Mouse (Mus musculus): ENCODE measurements around the gene Hacl1. TPM values are rescaled to one million over a fixed set of nuclear protein-coding genes. Genes with fewer than 3 reads are reported as not detected.
A peak's percentile ranks its signal among the peaks of the same experiment; 100 is the strongest.

Hacl1 gene
- polyA plus RNA-seq, 1 experiment from 2014 or later, result 20.6 TPM

GRCm38 (mm10) chr14:31664100-31664902, 23.2 kb upstream of the Hacl1 start:
- peaks cover 2% of the 10 kb centered on the region; the same call in 1 of the 2 replicates for H3K36me3 ChIP-seq (ENCODE audit: control insufficient read depth, insufficient read depth, low read length)
- H3K4me3 ChIP-seq (ENCODE audit: low read length), result no peak overlapping the region
- H3K27ac ChIP-seq (ENCODE audit: low read depth, low read length), result no peak overlapping the region
- H3K9me3 ChIP-seq (ENCODE audit: control insufficient read depth, low read length), result no peaks in the 10 kb centered on the region
- H3K9ac ChIP-seq (ENCODE audit: low read depth, low read length), result no peak overlapping the region
- ATAC-seq (ENCODE audit: low FRiP score, low TSS enrichment), result no peak
- H3K4me2 ChIP-seq (replicated peaks; ENCODE audit: low read depth, low read length), result no peak overlapping the region
- WGBS, result 72% methylated on average over 18 of the region's 18 CpGs
- no peaks in the 10 kb centered on the region for H3K27me3 ChIP-seq (ENCODE audit: control insufficient read depth, insufficient read depth, low read length)
- H3K4me1 ChIP-seq (ENCODE audit: control insufficient read depth, insufficient read depth, low read length), result peaks cover 27% of the 10 kb centered on the region

DNA sequence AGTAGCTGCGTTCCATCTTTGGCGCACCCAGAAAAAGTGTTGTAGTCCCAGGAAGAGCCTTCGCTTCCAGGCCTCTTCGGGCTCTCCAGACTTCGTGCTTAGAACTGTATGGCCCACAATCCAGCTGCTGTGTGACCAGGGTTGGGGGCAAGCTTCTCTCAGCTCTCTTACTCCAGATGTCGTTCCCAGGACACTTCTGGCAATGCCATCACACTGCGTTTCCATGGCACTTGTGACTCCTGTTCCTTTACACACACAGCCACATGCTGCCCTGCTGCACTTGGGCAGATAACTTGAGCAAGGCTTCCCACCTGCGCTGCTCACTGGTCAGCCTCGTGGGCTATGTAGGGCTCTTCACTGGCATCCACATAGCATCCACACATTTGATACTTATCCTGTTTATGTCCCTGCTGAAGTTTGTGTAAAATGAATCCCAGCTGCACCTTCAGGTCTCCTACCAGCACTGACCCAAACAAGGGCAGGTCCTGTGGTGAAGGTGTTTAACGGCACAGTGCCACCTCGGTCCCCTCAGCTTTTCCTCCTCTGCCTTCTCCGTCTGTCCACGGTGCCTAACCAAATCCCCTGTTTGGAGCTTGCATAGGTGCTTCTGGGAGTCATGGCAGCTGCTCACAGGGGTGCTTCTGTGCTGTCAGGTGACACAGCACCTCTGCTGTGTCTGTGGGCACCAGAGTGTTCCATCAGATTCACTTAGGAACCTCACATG, 22.5 kb upstream of the Hacl1 start:
- H3K4me3 ChIP-seq (ENCODE audit: low read length), result no peak overlapping the region
- no peaks in the 10 kb centered on the region for H3K9me3 ChIP-seq (ENCODE audit: control insufficient read depth, low read length)
- H3K4me2 ChIP-seq (replicated peaks; ENCODE audit: low read depth, low read length), result no peak overlapping the region
- no peak overlapping the region for H3K9ac ChIP-seq (ENCODE audit: low read depth, low read length)
- H3K27me3 ChIP-seq (ENCODE audit: control insufficient read depth, insufficient read depth, low read length), result no peaks in the 10 kb centered on the region
- peaks cover 30% of the 10 kb centered on the region for H3K4me1 ChIP-seq (ENCODE audit: control insufficient read depth, insufficient read depth, low read length)
- WGBS, result 90% methylated on average over 13 of the region's 13 CpGs
- no peak for ATAC-seq (ENCODE audit: low FRiP score, low TSS enrichment)
- H3K27ac ChIP-seq (ENCODE audit: low read depth, low read length), result peak overlapping the region; percentile 99; the same call in 1 of the 2 replicates
- H3K36me3 ChIP-seq (ENCODE audit: control insufficient read depth, insufficient read depth, low read length), result peaks cover 2% of the 10 kb centered on the region; the same call in 1 of the 2 replicates

DNA sequence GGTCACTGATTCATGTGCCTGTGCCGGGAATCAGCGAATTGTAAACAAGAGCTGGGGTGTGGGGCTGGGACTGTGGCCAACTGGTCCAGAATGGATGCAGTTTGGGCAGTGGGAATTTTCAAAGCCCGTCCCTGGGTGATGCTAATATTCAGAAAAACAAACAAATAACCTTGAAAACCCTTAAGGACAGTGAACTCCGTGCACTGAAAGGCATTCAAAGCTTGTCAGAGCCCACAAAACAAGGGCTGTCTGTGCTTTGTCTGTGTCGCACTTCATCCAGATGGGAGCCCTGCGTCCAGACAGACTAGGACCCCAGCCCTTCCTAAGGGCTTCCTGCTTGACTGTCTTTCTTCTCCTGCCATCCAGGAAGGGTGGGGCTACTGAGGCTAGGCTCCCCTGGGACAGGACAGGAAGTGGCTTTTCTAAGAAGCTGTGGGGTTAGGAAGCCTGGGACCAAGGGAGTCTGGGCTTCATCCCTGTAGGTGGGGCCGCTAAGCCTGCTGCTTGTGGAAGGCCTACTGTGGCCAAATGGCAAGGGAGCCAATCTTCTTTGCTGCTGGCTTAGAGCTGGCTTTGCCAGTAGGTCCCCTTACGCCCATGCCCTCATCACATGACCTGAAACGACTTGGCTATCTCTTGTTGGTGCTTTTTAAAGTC, 21.6 kb upstream of the Hacl1 start:
- peaks cover 2% of the 10 kb centered on the region; the same call in 1 of the 2 replicates for H3K36me3 ChIP-seq (ENCODE audit: control insufficient read depth, insufficient read depth, low read length)
- peak overlapping the region; percentile 99 for H3K27ac ChIP-seq (ENCODE audit: low read depth, low read length)
- peak overlapping the region; percentile 67 for H3K9ac ChIP-seq (ENCODE audit: low read depth, low read length)
- peaks cover 30% of the 10 kb centered on the region for H3K4me1 ChIP-seq (ENCODE audit: control insufficient read depth, insufficient read depth, low read length)
- peak; percentile 44 for ATAC-seq (ENCODE audit: low FRiP score, low TSS enrichment)
- no peaks in the 10 kb centered on the region for H3K9me3 ChIP-seq (ENCODE audit: control insufficient read depth, low read length)
- 26% methylated on average over 9 of the region's 9 CpGs for WGBS
- H3K27me3 ChIP-seq (ENCODE audit: control insufficient read depth, insufficient read depth, low read length), result no peaks in the 10 kb centered on the region
- peak overlapping the region; percentile 39; the same call in 1 of the 2 replicates for H3K4me3 ChIP-seq (ENCODE audit: low read length)
- H3K4me2 ChIP-seq (replicated peaks; ENCODE audit: low read depth, low read length), result peak overlapping the region; percentile 76

- ATAC-seq (ENCODE audit: low FRiP score, low TSS enrichment), result peak; percentile 90
- 2% methylated on average over 44 of the region's 44 CpGs for WGBS
- H3K9ac ChIP-seq (ENCODE audit: low read depth, low read length), result peak overlapping the region; percentile 67
- H3K4me3 ChIP-seq (ENCODE audit: low read length), result peak overlapping the region; percentile 39
- no peaks in the 10 kb centered on the region for H3K9me3 ChIP-seq (ENCODE audit: control insufficient read depth, low read length)
- no peaks in the 10 kb centered on the region for H3K27me3 ChIP-seq (ENCODE audit: control insufficient read depth, insufficient read depth, low read length)
- peak overlapping the region; percentile 76 for H3K4me2 ChIP-seq (replicated peaks; ENCODE audit: low read depth, low read length)
- no peaks in the 10 kb centered on the region; the same call in 1 of the 2 replicates for H3K36me3 ChIP-seq (ENCODE audit: control insufficient read depth, insufficient read depth, low read length)
- H3K27ac ChIP-seq (ENCODE audit: low read depth, low read length), result peak overlapping the region; percentile 99
- peaks cover 34% of the 10 kb centered on the region for H3K4me1 ChIP-seq (ENCODE audit: control insufficient read depth, insufficient read depth, low read length)
Observed at GRCm38 (mm10) chr14:31661671-31662554, 20.8 kb upstream of the Hacl1 start.

- peak overlapping the region; percentile 62; the same call in 1 of the 2 replicates for H3K27ac ChIP-seq (ENCODE audit: low read depth, low read length)
- no peak overlapping the region for H3K4me2 ChIP-seq (replicated peaks; ENCODE audit: low read depth, low read length)
- H3K36me3 ChIP-seq (ENCODE audit: control insufficient read depth, insufficient read depth, low read length), result no peaks in the 10 kb centered on the region
- peaks cover 34% of the 10 kb centered on the region for H3K4me1 ChIP-seq (ENCODE audit: control insufficient read depth, insufficient read depth, low read length)
- no peaks in the 10 kb centered on the region for H3K27me3 ChIP-seq (ENCODE audit: control insufficient read depth, insufficient read depth, low read length)
- ATAC-seq (ENCODE audit: low FRiP score, low TSS enrichment), result no peak
- H3K9ac ChIP-seq (ENCODE audit: low read depth, low read length), result no peak overlapping the region
- H3K4me3 ChIP-seq (ENCODE audit: low read length), result no peak overlapping the region
- H3K9me3 ChIP-seq (ENCODE audit: control insufficient read depth, low read length), result no peaks in the 10 kb centered on the region
- whole genome bisulfite sequencing, result 66% methylated on average over 7 of the region's 7 CpGs
Observed at GRCm38 (mm10) chr14:31660312-31661093, 19.4 kb upstream of the Hacl1 start.

- Histone ChIP-seq H3K4me3 (ENCODE audit: low read length) (no peak overlapping the region), H3K4me2 (replicated peaks; ENCODE audit: low read depth, low read length) (no peak overlapping the region), H3K27me3 (ENCODE audit: control insufficient read depth, insufficient read depth, low read length) (no peaks in the 10 kb centered on the region), H3K27ac (ENCODE audit: low read depth, low read length) (peak overlapping the region; percentile 65; the same call in 1 of the 2 replicates), H3K36me3 (ENCODE audit: control insufficient read depth, insufficient read depth, low read length) (no peaks in the 10 kb centered on the region), H3K9ac (ENCODE audit: low read depth, low read length) (no peak overlapping the region), H3K9me3 (ENCODE audit: control insufficient read depth, low read length) (no peaks in the 10 kb centered on the region), H3K4me1 (ENCODE audit: control insufficient read depth, insufficient read depth, low read length) (peaks cover 34% of the 10 kb centered on the region)
- no peak for ATAC-seq (ENCODE audit: low FRiP score, low TSS enrichment)
- WGBS, result 44% methylated on average over 10 of the region's 10 CpGs
Observed at GRCm38 (mm10) chr14:31659501-31660181, 18.6 kb upstream of the Hacl1 start.

DNA sequence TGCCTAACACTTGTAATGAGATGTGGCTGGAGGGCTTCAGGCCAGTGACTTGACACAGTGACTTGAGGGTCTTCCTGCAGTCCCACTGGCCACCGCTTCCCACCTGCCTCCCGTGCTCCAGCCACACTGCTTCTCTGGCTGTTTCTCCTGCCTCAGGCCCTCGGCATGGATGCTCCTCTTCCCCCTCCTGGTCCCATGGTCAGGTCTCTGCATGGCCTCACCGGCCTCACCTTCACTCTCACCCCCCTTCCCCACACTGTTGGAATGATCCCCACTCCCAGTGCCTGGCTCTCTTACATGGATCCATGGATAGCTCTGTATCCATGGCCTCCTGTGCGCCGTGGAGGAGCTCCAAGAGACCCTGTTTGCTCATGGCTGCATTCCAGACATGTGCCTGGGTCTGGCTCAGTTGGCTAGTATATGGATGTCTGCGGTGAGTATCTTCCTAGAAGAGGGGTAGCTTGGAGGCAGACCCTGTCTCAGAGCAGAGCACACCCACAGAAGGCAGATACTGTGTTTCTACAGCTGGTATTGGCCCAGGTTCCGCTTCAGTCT, 17.1 kb upstream of the Hacl1 start:
- Histone ChIP-seq H3K4me3 (ENCODE audit: low read length) (no peak overlapping the region), H3K4me1 (ENCODE audit: control insufficient read depth, insufficient read depth, low read length) (peaks cover 33% of the 10 kb centered on the region), H3K27ac (ENCODE audit: low read depth, low read length) (no peak overlapping the region), H3K4me2 (replicated peaks; ENCODE audit: low read depth, low read length) (no peak overlapping the region), H3K9me3 (ENCODE audit: control insufficient read depth, low read length) (no peaks in the 10 kb centered on the region), H3K9ac (ENCODE audit: low read depth, low read length) (no peak overlapping the region), H3K27me3 (ENCODE audit: control insufficient read depth, insufficient read depth, low read length) (no peaks in the 10 kb centered on the region), H3K36me3 (ENCODE audit: control insufficient read depth, insufficient read depth, low read length) (no peaks in the 10 kb centered on the region)
- ATAC-seq (ENCODE audit: low FRiP score, low TSS enrichment), result no peak
- 94% methylated on average over 8 of the region's 8 CpGs for WGBS

Data from kidney, embryonic 14.5 days (tissue).